Mouse (Mus musculus): Measurements from ENCODE around the gene Zkscan4.

Zkscan4 gene

DNA sequence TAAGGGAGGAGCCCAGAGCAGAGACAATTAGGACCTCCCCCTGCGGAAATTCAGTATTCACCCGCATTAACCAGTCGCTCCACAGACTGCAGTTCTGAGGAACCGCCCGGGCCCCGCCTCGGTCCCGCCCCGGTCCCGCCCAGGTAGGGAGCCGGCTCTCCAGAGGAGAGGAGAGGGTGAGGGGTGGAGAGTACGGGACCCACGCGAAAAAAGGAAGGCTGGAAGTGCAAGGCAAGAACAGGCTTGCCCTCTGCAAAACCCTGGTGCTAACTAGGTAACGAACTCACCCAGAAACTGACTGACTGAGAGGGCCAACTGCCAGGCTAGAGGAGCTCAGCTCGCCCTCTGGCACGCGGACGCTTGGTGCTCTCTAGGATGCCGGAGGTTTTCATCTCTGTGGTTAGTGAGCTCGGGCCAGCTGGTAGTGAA lies 27.5 kb downstream of the Zkscan4 start:
- DNase-seq (ENCODE audit: low read depth, low spot score): peak; percentile 79

DNA sequence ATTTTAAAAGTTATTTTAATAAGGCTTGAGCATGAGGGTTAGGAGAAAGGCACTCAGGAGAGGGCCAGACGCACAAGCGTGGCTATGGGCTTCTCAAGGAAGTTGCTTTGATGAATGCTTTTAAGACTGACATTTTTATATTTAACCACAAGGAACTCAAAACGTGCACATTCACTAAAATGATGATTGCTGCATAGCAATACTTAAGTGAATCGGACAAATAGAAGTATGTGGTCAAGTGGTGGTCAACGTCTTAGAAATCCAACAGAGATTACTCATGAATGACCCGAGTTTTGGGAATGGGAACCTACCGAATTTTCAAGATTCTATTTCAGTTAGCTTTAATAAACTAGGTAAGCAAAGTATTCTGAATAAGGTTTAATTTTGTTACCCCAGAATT lies 51.4 kb downstream of the Zkscan4 start:
- no peak for DNase-seq (ENCODE audit: low read depth, low spot score)

DNA sequence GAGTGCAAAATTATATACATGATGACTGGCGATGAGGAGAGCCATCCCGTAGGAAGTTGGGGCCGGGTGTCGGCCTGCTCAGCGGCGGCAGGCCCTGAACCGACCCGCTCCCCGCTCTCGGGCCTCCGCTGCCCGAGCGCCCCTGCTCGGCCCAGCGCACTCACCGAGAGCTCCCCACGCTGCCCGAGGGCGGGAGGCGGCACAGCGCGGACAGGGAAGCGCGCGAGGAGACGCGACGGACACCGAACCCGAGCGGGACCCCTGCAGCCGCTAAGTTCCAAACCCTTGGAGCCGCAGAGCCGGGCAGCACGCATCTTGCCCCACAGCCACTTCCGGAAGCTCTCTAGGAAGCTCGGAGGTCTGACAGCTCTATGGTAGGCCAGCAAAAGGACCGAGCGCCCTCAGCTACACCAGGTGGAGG lies 52.1 kb downstream of the Zkscan4 start, which contains the start of gene Zkscan8:
Gene Zkscan8, minus strand, starts transcription at position 340 of the 421 bp plus-strand sequence.
- DNase-seq (ENCODE audit: low read depth, low spot score): peak; percentile 63
